Mouse (Mus musculus): ENCODE results near the gene Prdx2.

Prdx2 gene

GRCm38 (mm10) chr8:84947241-84947545, 22.2 kb upstream of the Prdx2 start:
- DNase-seq (ENCODE audit: low read depth): no peak

- DNase-seq (ENCODE audit: low read depth): no peak
Observed at GRCm38 (mm10) chr8:84949753-84950152, 19.6 kb upstream of the Prdx2 start.

- no peak for DNase-seq (ENCODE audit: low read depth)
Observed at GRCm38 (mm10) chr8:84952612-84953255, 16.7 kb upstream of the Prdx2 start.

GRCm38 (mm10) chr8:84956768-84957167, 12.6 kb upstream of the Prdx2 start:
- DNase-seq (ENCODE audit: low read depth): no peak

- no peak for DNase-seq (ENCODE audit: low read depth)
Observed at GRCm38 (mm10) chr8:84959811-84960210, 9.6 kb upstream of the Prdx2 start.

- no peak for DNase-seq (ENCODE audit: low read depth)
Observed at GRCm38 (mm10) chr8:84963952-84964351, 5.4 kb upstream of the Prdx2 start.

GRCm38 (mm10) chr8:84965731-84966291, 3.6 kb upstream of the Prdx2 start:
- peak; percentile 95 for DNase-seq (ENCODE audit: low read depth)

GRCm38 (mm10) chr8:84966603-84967002, 2.8 kb upstream of the Prdx2 start:
- no peak for DNase-seq (ENCODE audit: low read depth)

GRCm38 (mm10) chr8:84967532-84968304, 1.7 kb upstream of the Prdx2 start:
- no peak for DNase-seq (ENCODE audit: low read depth)

- DNase-seq (ENCODE audit: low read depth): no peak
Observed at GRCm38 (mm10) chr8:84968650-84969049, 737 bp upstream of the Prdx2 start.

GRCm38 (mm10) chr8:84970135-84970790, 876 bp downstream of the Prdx2 start:
- no peak for DNase-seq (ENCODE audit: low read depth)

GRCm38 (mm10) chr8:84970913-84971312, 1.5 kb downstream of the Prdx2 start:
- DNase-seq (ENCODE audit: low read depth): no peak

- no peak for DNase-seq (ENCODE audit: low read depth)
Observed at GRCm38 (mm10) chr8:84973079-84973478, 3.7 kb downstream of the Prdx2 start.

- no peak for DNase-seq (ENCODE audit: low read depth)
Observed at GRCm38 (mm10) chr8:84973803-84974542, 4.6 kb downstream of the Prdx2 start.

GRCm38 (mm10) chr8:84974543-84975142, 5.3 kb downstream of the Prdx2 start:
- no peak for DNase-seq (ENCODE audit: low read depth)

- DNase-seq (ENCODE audit: low read depth): no peak
Observed at GRCm38 (mm10) chr8:84975434-84975833, 6.0 kb downstream of the Prdx2 start.

- peak; percentile 82 for DNase-seq (ENCODE audit: low read depth)
Observed at GRCm38 (mm10) chr8:84976031-84976762, 6.8 kb downstream of the Prdx2 start.

GRCm38 (mm10) chr8:84976763-84977434, 7.5 kb downstream of the Prdx2 start:
- DNase-seq (ENCODE audit: low read depth): no peak

GRCm38 (mm10) chr8:84977435-84978247, 8.3 kb downstream of the Prdx2 start:
- no peak for DNase-seq (ENCODE audit: low read depth)
